Mouse (Mus musculus) hindbrain, embryonic 16.5 days (tissue): ENCODE results near the gene Gtdc1. TPM values are rescaled to one million over a fixed set of nuclear protein-coding genes. Genes with fewer than 3 reads are reported as not detected.
"Not testable (repeated sequence)": the region's sequence is repeated elsewhere in the genome, so short reads cannot be mapped to it uniquely, and the experiment has no call there.

Experiments used
- ATAC-seq: fragments of 200-750 bp; cut with Nextera tagmentation; 2 replicates; pipeline ENCODE4 v1.8.0; 2017; ENCODE audit warnings: moderate TSS enrichment, moderate library complexity
- H3K27ac ChIP-seq: fragments of 300-500 bp; sonication (generic); 2 replicates; pipeline ENCODE4 v1.5.1; 2014; ENCODE audit warnings: low read depth, mild to moderate bottlenecking, control low read depth, low read length, moderate library complexity
- H3K27me3 ChIP-seq: fragments of 300-500 bp; sonication (generic); replicated peaks from 2 replicates; pipeline ENCODE4 v1.6.1; 2014; ENCODE audit warnings: low read length; ENCODE audit not compliant: control insufficient read depth, insufficient read depth
- H3K36me3 ChIP-seq: fragments of 300-500 bp; sonication (generic); 2 replicates; pipeline ENCODE4 v1.6.1; 2014; ENCODE audit warnings: mild to moderate bottlenecking, low read length, moderate library complexity, mixed read lengths; ENCODE audit not compliant: control insufficient read depth, insufficient read depth
- H3K4me1 ChIP-seq: fragments of 300-500 bp; sonication (generic); 2 replicates; pipeline ENCODE4 v1.6.1; 2014; ENCODE audit warnings: low read depth, low read length; ENCODE audit not compliant: control insufficient read depth, insufficient read depth
- H3K4me2 ChIP-seq: fragments of 300-500 bp; sonication (generic); 2 replicates; pipeline ENCODE4 v1.6.1; 2014; ENCODE audit warnings: mild to moderate bottlenecking, low read length, control low read depth, moderate library complexity
- H3K4me3 ChIP-seq: fragments of 300-500 bp; sonication (generic); 2 replicates; pipeline ENCODE4 v1.5.1; 2014; ENCODE audit warnings: mild to moderate bottlenecking, low read length, control low read depth, moderate library complexity
- H3K9ac ChIP-seq: fragments of 300-500 bp; sonication (generic); 2 replicates; pipeline ENCODE4 v1.6.1; 2014; ENCODE audit warnings: low read depth, mild to moderate bottlenecking, control low read depth, low read length, moderate library complexity
- H3K9me3 ChIP-seq: fragments of 300-500 bp; sonication (generic); 2 replicates; pipeline ENCODE4 v1.6.1; 2014; ENCODE audit warnings: mild to moderate bottlenecking, low read length, moderate library complexity; ENCODE audit not compliant: control insufficient read depth
- WGBS: fragments of 180-500 bp; shearing (Covaris S2); extraction: QIAGEN DNeasy Blood & Tissue Kit; methylation state at CpG from one replicate; pipeline ENCODE4 v1.1.7; 2014; 5-methylcytosine and 5-hydroxymethylcytosine counted together
- polyA plus RNA-seq: library from polyadenylated mRNA; unstranded; fragments of >200 nt; fragmentation: Nextera tagmentation; extraction: Ambion mirVana; gene quantifications from 2 replicates; pipeline ENCODE4 v1.2.1, GENCODE M21; 2015

Gene Gtdc1
- polyA plus RNA-seq, 1 experiment from 2014 or later = 21.6 TPM

GRCm38 (mm10) chr2:44625154-44625553 lies 302.3 kb downstream of the Gtdc1 start:
- WGBS = 37% methylated on average over 3 of the region's 3 CpGs
- H3K9me3 ChIP-seq = no peaks in the 10 kb centered on the region
- ATAC-seq = no peak

GRCm38 (mm10) chr2:44622471-44622870 lies 305.0 kb downstream of the Gtdc1 start:
- WGBS = 90% methylated on average over 3 of the region's 3 CpGs
- H3K4me3 ChIP-seq = no peak overlapping the region
- H3K4me1 ChIP-seq = no peaks in the 10 kb centered on the region
- no peak overlapping the region for H3K27ac ChIP-seq
- no peaks in the 10 kb centered on the region for H3K27me3 ChIP-seq
- H3K36me3 ChIP-seq = no peaks in the 10 kb centered on the region
- no peak overlapping the region for H3K4me2 ChIP-seq
- no peak for ATAC-seq
- no peak overlapping the region for H3K9ac ChIP-seq
- H3K9me3 ChIP-seq = no peaks in the 10 kb centered on the region

More at GRCm38 (mm10) chr2:44625154-44625553, 302.3 kb downstream of the Gtdc1 start:
- no peak overlapping the region for H3K27ac ChIP-seq
- H3K4me2 ChIP-seq = no peak overlapping the region
- no peaks in the 10 kb centered on the region for H3K27me3 ChIP-seq
- no peaks in the 10 kb centered on the region for H3K4me1 ChIP-seq
- no peak overlapping the region for H3K9ac ChIP-seq
- no peak overlapping the region for H3K4me3 ChIP-seq
- no peaks in the 10 kb centered on the region for H3K36me3 ChIP-seq

GRCm38 (mm10) chr2:44599653-44600052 lies 327.8 kb downstream of the Gtdc1 start:
- WGBS = over 99% methylated on average over 3 of the region's 3 CpGs
- not testable (repeated sequence) for H3K27ac ChIP-seq, H3K36me3 ChIP-seq, H3K9ac ChIP-seq, H3K4me2 ChIP-seq, H3K9me3 ChIP-seq, ATAC-seq, H3K27me3 ChIP-seq, H3K4me1 ChIP-seq, H3K4me3 ChIP-seq

- 50% methylated on average over 1 of the region's 1 CpGs for WGBS
- no peaks in the 10 kb centered on the region for H3K27me3 ChIP-seq
- no peaks in the 10 kb centered on the region for H3K4me1 ChIP-seq
- no peak overlapping the region for H3K9ac ChIP-seq
- H3K36me3 ChIP-seq = no peaks in the 10 kb centered on the region
- H3K9me3 ChIP-seq = no peaks in the 10 kb centered on the region
- no peak for ATAC-seq
- no peak overlapping the region for H3K4me3 ChIP-seq
- H3K4me2 ChIP-seq = no peak overlapping the region
- H3K27ac ChIP-seq = no peak overlapping the region
Observed at GRCm38 (mm10) chr2:44594276-44594675, 333.2 kb downstream of the Gtdc1 start.

GRCm38 (mm10) chr2:44590881-44591280 lies 336.6 kb downstream of the Gtdc1 start:
- peak; percentile 80 for ATAC-seq
- H3K4me3 ChIP-seq = no peak overlapping the region
- H3K36me3 ChIP-seq = no peaks in the 10 kb centered on the region
- no peaks in the 10 kb centered on the region for H3K4me1 ChIP-seq
- no peaks in the 10 kb centered on the region for H3K27me3 ChIP-seq
- WGBS = 45% methylated on average over 4 of the region's 4 CpGs
- H3K27ac ChIP-seq = no peak overlapping the region
- no peak overlapping the region for H3K9ac ChIP-seq
- H3K4me2 ChIP-seq = no peak overlapping the region
- no peaks in the 10 kb centered on the region for H3K9me3 ChIP-seq

- Histone ChIP-seq H3K4me3 (no peak overlapping the region), H3K4me1 (no peaks in the 10 kb centered on the region), H3K4me2 (no peak overlapping the region), H3K27ac (no peak overlapping the region), H3K36me3 (no peaks in the 10 kb centered on the region), H3K9ac (no peak overlapping the region), H3K9me3 (no peaks in the 10 kb centered on the region; the same call in 1 of the 2 replicates), H3K27me3 (no peaks in the 10 kb centered on the region)
- no peak for ATAC-seq
Observed at GRCm38 (mm10) chr2:44584061-44584460, 343.4 kb downstream of the Gtdc1 start.

GRCm38 (mm10) chr2:44583491-44583890 lies 344.0 kb downstream of the Gtdc1 start:
- Histone ChIP-seq H3K4me1 (no peaks in the 10 kb centered on the region), H3K4me2 (no peak overlapping the region), H3K27me3 (no peaks in the 10 kb centered on the region), H3K9ac (no peak overlapping the region), H3K9me3 (no peaks in the 10 kb centered on the region; the same call in 1 of the 2 replicates), H3K27ac (no peak overlapping the region), H3K4me3 (no peak overlapping the region), H3K36me3 (no peaks in the 10 kb centered on the region)
- no peak for ATAC-seq

- Histone ChIP-seq H3K4me2 (no peak overlapping the region), H3K4me3 (no peak overlapping the region), H3K36me3 (no peaks in the 10 kb centered on the region), H3K9ac (no peak overlapping the region), H3K9me3 (no peaks in the 10 kb centered on the region), H3K4me1 (peaks cover 2% of the 10 kb centered on the region; the same call in 1 of the 2 replicates), H3K27me3 (no peaks in the 10 kb centered on the region), H3K27ac (no peak overlapping the region)
- 59% methylated on average over 3 of the region's 3 CpGs for WGBS
- no peak for ATAC-seq
Observed at GRCm38 (mm10) chr2:44571810-44572209, 355.6 kb downstream of the Gtdc1 start.

GRCm38 (mm10) chr2:44571156-44571555 lies 356.3 kb downstream of the Gtdc1 start:
- Histone ChIP-seq H3K9ac (0 out of 2 replicates have a peak overlapping the region, but pooled peaks have one; percentile 18), H3K9me3 (no peaks in the 10 kb centered on the region), H3K4me1 (peaks cover 2% of the 10 kb centered on the region; the same call in 1 of the 2 replicates), H3K4me3 (no peak overlapping the region), H3K36me3 (no peaks in the 10 kb centered on the region), H3K27me3 (no peaks in the 10 kb centered on the region), H3K4me2 (no peak overlapping the region), H3K27ac (no peak overlapping the region)
- WGBS = 22% methylated on average over 9 of the region's 9 CpGs
- peak; percentile 45; the same call in 1 of the 2 replicates for ATAC-seq
